Mouse (Mus musculus): Measurements from ENCODE around the gene Rbak.
A peak's percentile ranks its signal among the peaks of the same experiment; 100 is the strongest.

DNA sequence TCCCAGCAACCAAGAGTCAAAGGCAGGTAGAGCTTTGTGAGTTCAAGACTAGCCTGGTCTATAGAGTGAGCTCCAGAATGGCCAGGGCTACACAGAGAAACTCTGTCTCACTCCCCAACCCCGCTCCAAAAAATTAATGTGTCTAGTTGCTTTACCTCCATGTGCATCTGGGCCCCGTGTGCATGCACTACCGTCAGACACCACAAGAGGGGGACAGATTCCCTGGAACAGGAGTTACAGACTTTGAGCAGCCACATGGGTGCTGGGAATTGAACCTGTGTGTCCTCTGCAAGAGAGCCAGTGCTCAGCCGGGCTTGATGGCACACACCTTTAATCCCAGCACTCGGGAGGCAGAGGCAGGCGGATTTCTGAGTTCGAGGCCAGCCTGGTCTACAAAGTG is 50.2 kb downstream of the Rbak start:
- TF ChIP-seq POLR2A (IDR thresholded peaks at IDR 0.05; ENCODE audit: borderline replicate concordance, control insufficient read depth, low read depth, low read length) (no peak), CTCF (IDR thresholded peaks at IDR 0.05; ENCODE audit: control insufficient read depth, insufficient read depth, low read length) (peak; percentile 70)

Measured in bone marrow, adult 2 months (tissue).